In the genomic region with DNA sequence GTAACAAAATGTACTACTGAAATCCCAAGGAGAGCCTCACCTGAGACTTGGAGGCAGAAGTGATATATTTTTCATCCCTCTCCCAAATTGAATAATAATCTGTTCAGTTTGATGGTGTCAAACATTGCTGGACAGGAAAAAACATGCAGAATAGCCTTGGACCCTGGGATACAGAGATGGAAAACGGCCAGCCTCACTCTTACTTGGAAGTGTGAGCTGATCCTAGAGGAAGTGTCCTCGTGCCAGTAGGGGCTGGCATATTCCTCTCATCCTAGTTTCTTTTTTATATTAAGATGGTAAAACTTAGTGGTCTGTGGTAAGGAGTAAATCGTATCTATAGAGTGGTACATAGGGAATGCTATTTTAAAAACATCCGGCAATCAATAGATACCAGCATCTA, we compare ENCODE assay signal across 25 mouse cellular contexts.
A peak's percentile ranks its signal among the peaks of the same experiment; 100 is the strongest.
DNase-seq lines count a peak whose midpoint lies in the region; ATAC-seq and TF ChIP-seq lines count a peak whose summit lies in the region.
"Had no signal": no experiment of that assay in that cellular context is flagged by ENCODE, and none has a peak within 500 bp of the region (broad histone marks: within the 10 kb centered on the region; RNA-seq: fewer than 3 reads in every experiment).

No protein-coding gene starts in this region.

- no peak overlapping the region for H3K9ac ChIP-seq in lung, embryonic 16.5 days (ENCODE audit: low read length)
- H3K9ac ChIP-seq: embryonic facial prominence, embryonic 13.5 days; forebrain, embryonic 12.5 days; hindbrain, embryonic 12.5 days; hindbrain, embryonic 15.5 days had no signal

- H3K36me3 ChIP-seq in lung, embryonic 16.5 days (ENCODE audit: control insufficient read depth, insufficient read depth, low read length) = no peaks in the 10 kb centered on the region
- H3K36me3 ChIP-seq: embryonic facial prominence, embryonic 10.5 days; embryonic facial prominence, embryonic 13.5 days; forebrain, embryonic 12.5 days; hindbrain, embryonic 12.5 days; hindbrain, embryonic 15.5 days had no signal

- H3K9me3 ChIP-seq in lung, embryonic 16.5 days (ENCODE audit: control insufficient read depth, low read length) = peaks cover 2% of the 10 kb centered on the region; the same call in 1 of the 2 replicates
- H3K9me3 ChIP-seq: embryonic facial prominence, embryonic 10.5 days; forebrain, embryonic 12.5 days; hindbrain, embryonic 15.5 days had no signal

- H3K4me3 ChIP-seq in layer of hippocampus, adult 2 months = no peak overlapping the region
- no peak overlapping the region for H3K4me3 ChIP-seq in lung, embryonic 16.5 days (ENCODE audit: low read length)
- H3K4me3 ChIP-seq: embryonic facial prominence, embryonic 10.5 days; embryonic facial prominence, embryonic 13.5 days; erythroblast, embryonic 14.5 days; forebrain, embryonic 12.5 days; hindbrain, embryonic 12.5 days; hindbrain, embryonic 15.5 days had no signal

- H3K4me1 ChIP-seq in lung, embryonic 16.5 days (replicated peaks; ENCODE audit: control insufficient read depth, insufficient read depth, low read length) = peaks cover 3% of the 10 kb centered on the region; the same call in 1 of the 2 replicates
- H3K4me1 ChIP-seq: embryonic facial prominence, embryonic 10.5 days; embryonic facial prominence, embryonic 13.5 days; forebrain, embryonic 12.5 days; hindbrain, embryonic 12.5 days; hindbrain, embryonic 15.5 days had no signal

- no peak for TF ChIP-seq CTCF in layer of hippocampus, adult 2 months (conservative IDR thresholded peaks at IDR 0.05)

- H3K27ac ChIP-seq in layer of hippocampus, adult 2 months = peak overlapping the region; percentile 86
- peak overlapping the region; percentile 30; the same call in 1 of the 2 replicates for H3K27ac ChIP-seq in lung, embryonic 16.5 days (ENCODE audit: low read length)
- H3K27ac ChIP-seq: embryonic facial prominence, embryonic 10.5 days; embryonic facial prominence, embryonic 13.5 days; forebrain, embryonic 12.5 days; hindbrain, embryonic 12.5 days; hindbrain, embryonic 15.5 days had no signal

- no peaks in the 10 kb centered on the region for H3K27me3 ChIP-seq in lung, embryonic 16.5 days (ENCODE audit: control insufficient read depth, insufficient read depth, low read depth, low read length)
- H3K27me3 ChIP-seq: embryonic facial prominence, embryonic 13.5 days; forebrain, embryonic 12.5 days; hindbrain, embryonic 12.5 days; hindbrain, embryonic 15.5 days had no signal

- 49% methylated on average over 4 of the region's 4 CpGs for WGBS in lung, embryonic 16.5 days

- peak; percentile 43; the same call in 1 of the 2 replicates for ATAC-seq in lung, embryonic 16.5 days (ENCODE audit: low read depth)
- ATAC-seq: activated CD4-positive, CD25-positive, alpha-beta regulatory T cell, adult 4 months had no signal

- H3K4me2 ChIP-seq in lung, embryonic 16.5 days (ENCODE audit: low read depth, low read length) = no peak overlapping the region
- H3K4me2 ChIP-seq: embryonic facial prominence, embryonic 13.5 days; forebrain, embryonic 12.5 days; heart, embryonic 11.5 days; hindbrain, embryonic 12.5 days; hindbrain, embryonic 15.5 days had no signal

- peak; percentile 20 to 29 for DNase-seq in cerebellum, postnatal 14 days
- DNase-seq in cerebellum, postnatal 25 days = no peak
- no peak for DNase-seq in layer of hippocampus, adult 2 months (ENCODE audit: low spot score in 2 of 2)
- no peak for DNase-seq in layer of hippocampus, postnatal 36 days
- no peak for DNase-seq in lung, postnatal 25 days (ENCODE audit: low spot score)
- peak; percentile 50 for DNase-seq in lung, postnatal 14 days
- DNase-seq in adipocyte (ENCODE audit: low spot score) = no peak
- DNase-seq: adrenal gland, postnatal 10 days; adrenal gland, postnatal 36 days; cerebellum, adult 18-20 months; cerebellum, adult 9-10 months; cerebellum, postnatal 36 days; embryo, embryonic 11 days; gastrocnemius, postnatal 10 days; gastrocnemius, postnatal 36 days; heart, adult 11 months had no signal

Comparison
In these comparisons a context has a peak if more than half of its experiments do, and no peak if none do; other contexts are left out.
1. DNase-seq: peak in cerebellum, postnatal 14 days (2 of 2) and lung, postnatal 14 days (single experiment); none in cerebellum, postnatal 25 days (0 of 2), layer of hippocampus, adult 2 months (0 of 2), layer of hippocampus, postnatal 36 days (0 of 2), lung, postnatal 25 days (single experiment) and adipocyte (single experiment).